Mouse (Mus musculus): ENCODE data around the gene Nepn. TPM values are rescaled to one million over a fixed set of nuclear protein-coding genes. Genes with fewer than 3 reads are reported as not detected.

Nepn gene
- polyA plus RNA-seq, 1 experiment from 2014 or later = not detected

DNA sequence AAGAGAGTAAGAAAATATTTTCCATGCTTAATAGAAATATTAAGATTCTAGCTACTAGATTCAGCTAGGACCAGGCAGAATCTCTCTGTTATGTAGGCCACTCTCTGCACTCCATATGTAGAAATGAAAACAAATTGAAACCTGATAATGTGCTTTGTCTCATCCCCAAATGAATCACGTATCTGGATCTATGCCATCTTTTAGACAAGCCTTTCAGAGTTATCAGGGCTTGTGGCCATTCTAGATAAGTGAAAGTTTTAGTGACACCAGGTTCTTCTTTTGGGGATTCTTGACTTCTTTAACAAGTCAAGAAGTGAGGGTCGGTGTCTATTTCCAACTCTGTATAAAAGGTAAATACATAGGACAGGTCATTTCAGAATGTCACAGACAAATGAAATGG lies 9.9 kb downstream of the Nepn start:
- ChIA-PET POLR2A (no interaction called here), CTCF (no interaction called here)
- no peak for TF ChIP-seq CTCF (IDR thresholded peaks at IDR 0.05)
- in situ Hi-C loops (cut with MboI; ENCODE audit: low pct_unique_long_range_greater_than_20kb) = loop anchor here (10.0 to 25.0 kb wide), 2 partner anchors 174 to 611 kb away; no protein-coding TSS in a partner anchor
- DNase-seq (ENCODE audit: low read depth, low spot score) (no peak), ATAC-seq (no peak)
- H3K27me3 ChIP-seq = peaks cover 29% of the 10 kb centered on the region

DNA sequence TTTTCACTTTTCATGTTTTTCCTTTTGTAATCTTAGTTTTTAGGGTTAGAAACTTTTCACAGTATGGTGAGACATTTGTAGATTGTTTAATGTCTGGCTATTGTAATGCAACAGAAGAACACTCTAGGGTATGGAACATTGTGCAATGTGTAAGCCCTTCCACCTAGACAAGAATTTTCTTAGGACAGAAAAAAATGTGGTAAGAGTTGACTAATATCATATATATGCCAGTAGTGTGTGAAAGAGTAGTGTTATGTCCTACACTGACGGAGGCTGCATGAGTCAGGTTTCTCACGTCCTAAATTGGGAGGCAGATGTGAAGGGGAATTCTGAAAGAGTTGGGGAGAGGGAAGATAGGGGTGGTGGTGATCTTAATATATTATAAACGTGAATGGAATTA lies 10.9 kb downstream of the Nepn start:
- ChIA-PET POLR2A (no interaction called here), CTCF (no interaction called here)
- DNase-seq (ENCODE audit: low read depth, low spot score) = no peak
- no peak for ATAC-seq
- H3K27me3 ChIP-seq = peaks cover 34% of the 10 kb centered on the region
- in situ Hi-C loops (cut with MboI; ENCODE audit: low pct_unique_long_range_greater_than_20kb) = loop anchor here (10.0 to 25.0 kb wide), 3 partner anchors 175 to 913 kb away; no protein-coding TSS in a partner anchor
- TF ChIP-seq CTCF (IDR thresholded peaks at IDR 0.05) = no peak

DNA sequence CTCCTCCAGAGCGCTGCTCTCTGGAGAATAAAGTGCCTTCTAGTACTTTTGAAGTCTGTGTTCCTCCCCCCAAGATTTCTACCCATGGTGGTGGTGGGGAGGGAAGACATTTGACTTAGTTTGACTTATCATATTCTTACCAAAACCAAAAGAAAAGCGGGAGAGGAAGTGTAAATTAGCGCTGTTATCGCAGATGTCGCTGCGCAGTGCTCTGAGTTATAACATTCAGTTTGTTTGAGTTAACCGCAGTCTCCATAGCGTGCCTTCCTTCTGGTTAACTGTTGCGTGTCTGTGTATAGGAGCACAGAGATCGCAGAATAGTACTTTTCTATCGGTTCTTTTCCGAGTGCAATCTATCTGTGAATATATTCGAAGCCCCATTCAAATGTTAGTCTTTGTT lies 16.4 kb downstream of the Nepn start:
- in situ Hi-C loops (cut with MboI; ENCODE audit: low pct_unique_long_range_greater_than_20kb) = loop anchor here (25.0 kb wide), 1 partner anchor 907 kb away; no protein-coding TSS in a partner anchor
- POLR2A ChIA-PET = no interaction called here
- H3K27me3 ChIP-seq = peaks cover 61% of the 10 kb centered on the region
- DNase-seq (ENCODE audit: low read depth, low spot score) = no peak
- CTCF ChIA-PET = no interaction called here
- no peak for TF ChIP-seq CTCF (IDR thresholded peaks at IDR 0.05)
- no peak for ATAC-seq

DNA sequence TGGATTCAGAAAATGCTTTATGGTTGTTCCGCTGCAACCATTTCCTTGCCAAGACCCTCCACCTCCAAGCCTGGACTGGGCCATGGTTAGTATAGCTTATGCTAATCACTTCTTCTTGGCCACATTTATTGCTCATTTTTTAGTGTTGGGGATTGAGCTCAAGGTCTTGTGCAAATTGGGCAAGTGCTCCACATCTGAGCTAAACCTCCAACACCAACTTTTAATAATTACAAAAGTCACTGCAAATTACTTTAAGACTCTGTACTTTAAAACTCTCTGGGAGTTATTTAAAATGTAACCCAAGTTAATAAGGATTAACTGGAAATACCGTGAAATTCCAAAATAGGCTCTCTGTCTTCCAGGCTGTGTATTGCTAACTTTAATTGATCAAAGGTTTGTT lies 18.8 kb downstream of the Nepn start:
- TF ChIP-seq CTCF (IDR thresholded peaks at IDR 0.05) = no peak
- DNase-seq (ENCODE audit: low read depth, low spot score) (no peak), ATAC-seq (no peak)
- peaks cover 60% of the 10 kb centered on the region for H3K27me3 ChIP-seq
- in situ Hi-C loops (cut with MboI; ENCODE audit: low pct_unique_long_range_greater_than_20kb) = loop anchor here (25.0 kb wide), 1 partner anchor 905 kb away; no protein-coding TSS in a partner anchor
- ChIA-PET POLR2A (no interaction called here), CTCF (no interaction called here)

DNA sequence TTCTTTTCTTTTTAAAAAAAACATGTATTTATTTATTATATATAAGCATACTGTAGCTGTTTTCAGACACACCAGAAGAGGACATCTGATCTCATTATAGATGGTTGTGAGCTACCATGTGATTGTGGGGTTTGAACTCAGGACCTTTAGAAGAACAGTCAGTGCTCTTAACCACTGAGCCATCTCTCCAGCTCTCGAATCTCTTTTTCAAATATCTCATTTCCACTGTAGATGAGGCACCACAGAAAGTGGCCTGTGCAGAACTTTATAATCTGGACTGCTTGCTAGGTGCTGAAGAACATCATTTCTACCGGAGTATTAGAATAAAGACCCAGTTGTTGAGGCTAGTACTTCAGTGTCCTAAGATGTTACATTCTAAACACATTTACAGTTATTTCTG lies 26.2 kb downstream of the Nepn start:
- in situ Hi-C loops (cut with MboI; ENCODE audit: low pct_unique_long_range_greater_than_20kb) = loop anchor here (25.0 kb wide), 1 partner anchor 897 kb away; no protein-coding TSS in a partner anchor

DNA sequence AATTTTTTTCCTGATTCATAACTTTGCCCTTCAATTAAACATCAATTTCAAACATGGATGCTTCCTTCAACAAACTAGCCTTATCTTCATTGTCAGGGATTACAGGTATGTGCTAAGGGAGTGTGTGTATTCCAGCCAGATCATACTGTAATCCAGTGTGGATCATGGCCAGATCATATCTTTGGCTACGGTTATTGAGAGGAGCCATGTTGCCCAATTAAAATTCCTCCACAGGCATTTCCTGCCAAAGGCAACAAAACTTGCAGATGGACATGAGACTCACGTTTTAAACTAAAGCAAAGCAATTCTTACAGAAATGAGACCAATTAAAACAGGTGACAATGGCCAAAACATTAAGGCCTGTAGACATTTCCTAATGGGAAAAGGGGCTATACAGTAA lies 27.7 kb downstream of the Nepn start:
- TF ChIP-seq CTCF (IDR thresholded peaks at IDR 0.05) = no peak
- POLR2A ChIA-PET = no interaction called here
- CTCF ChIA-PET = interaction anchor here (0.8 kb wide), 1 partner anchor 15 kb away, joined by 3 read pairs; no protein-coding TSS in a partner anchor
- peaks cover 7% of the 10 kb centered on the region for H3K27me3 ChIP-seq
- DNase-seq (ENCODE audit: low read depth, low spot score) = no peak
- in situ Hi-C loops (cut with MboI; ENCODE audit: low pct_unique_long_range_greater_than_20kb) = loop anchor here (25.0 kb wide), 1 partner anchor 896 kb away; no protein-coding TSS in a partner anchor
- ATAC-seq = no peak

More for the DNA sequence above, 26.2 kb downstream of the Nepn start:
- ChIA-PET CTCF (no interaction called here), POLR2A (no interaction called here)
- no peak for TF ChIP-seq CTCF (IDR thresholded peaks at IDR 0.05)
- H3K27me3 ChIP-seq = peaks cover 12% of the 10 kb centered on the region
- ATAC-seq (no peak), DNase-seq (ENCODE audit: low read depth, low spot score) (no peak)

DNA sequence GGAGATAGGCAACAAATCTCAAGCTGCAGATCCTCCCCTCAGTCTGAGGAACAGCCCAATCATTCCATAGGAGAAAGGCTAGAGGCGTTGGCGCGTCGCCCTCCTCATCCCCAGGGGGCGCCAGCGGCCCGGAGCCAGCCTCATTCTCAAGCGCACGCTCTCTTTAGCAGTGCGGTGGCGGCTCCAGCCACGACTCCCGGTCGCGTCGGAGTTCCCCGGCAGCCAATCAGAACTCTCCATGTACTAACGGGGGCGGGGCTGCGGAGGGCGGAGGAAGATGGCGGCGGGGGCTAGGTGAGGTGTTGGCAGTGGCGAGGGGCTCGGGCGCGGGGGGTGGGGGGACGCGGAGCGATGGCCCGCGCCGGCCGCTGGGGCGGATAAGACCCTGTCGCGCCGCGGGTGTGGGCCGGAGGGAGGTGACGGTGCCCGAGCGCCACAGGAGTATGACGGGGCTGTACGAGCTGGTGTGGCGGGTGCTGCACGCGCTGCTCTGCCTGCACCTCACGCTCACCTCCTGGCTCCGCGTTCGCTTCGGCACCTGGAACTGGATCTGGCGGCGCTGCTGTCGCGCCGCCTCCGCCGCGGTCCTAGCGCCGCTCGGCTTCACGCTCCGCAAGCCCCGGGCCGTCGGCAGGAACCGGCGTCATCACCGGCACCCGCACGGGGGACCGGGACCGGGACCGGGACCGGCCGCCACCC lies 28.7 kb downstream of the Nepn start, which contains the start of gene Nus1:
Gene Nus1, plus strand, starts transcription at position 249 of the 699 bp plus-strand sequence.
- POLR2A ChIA-PET = interaction anchor here (0.8 kb wide), 1 partner anchor 8 kb away, joined by 3 read pairs; no protein-coding TSS in a partner anchor

DNA sequence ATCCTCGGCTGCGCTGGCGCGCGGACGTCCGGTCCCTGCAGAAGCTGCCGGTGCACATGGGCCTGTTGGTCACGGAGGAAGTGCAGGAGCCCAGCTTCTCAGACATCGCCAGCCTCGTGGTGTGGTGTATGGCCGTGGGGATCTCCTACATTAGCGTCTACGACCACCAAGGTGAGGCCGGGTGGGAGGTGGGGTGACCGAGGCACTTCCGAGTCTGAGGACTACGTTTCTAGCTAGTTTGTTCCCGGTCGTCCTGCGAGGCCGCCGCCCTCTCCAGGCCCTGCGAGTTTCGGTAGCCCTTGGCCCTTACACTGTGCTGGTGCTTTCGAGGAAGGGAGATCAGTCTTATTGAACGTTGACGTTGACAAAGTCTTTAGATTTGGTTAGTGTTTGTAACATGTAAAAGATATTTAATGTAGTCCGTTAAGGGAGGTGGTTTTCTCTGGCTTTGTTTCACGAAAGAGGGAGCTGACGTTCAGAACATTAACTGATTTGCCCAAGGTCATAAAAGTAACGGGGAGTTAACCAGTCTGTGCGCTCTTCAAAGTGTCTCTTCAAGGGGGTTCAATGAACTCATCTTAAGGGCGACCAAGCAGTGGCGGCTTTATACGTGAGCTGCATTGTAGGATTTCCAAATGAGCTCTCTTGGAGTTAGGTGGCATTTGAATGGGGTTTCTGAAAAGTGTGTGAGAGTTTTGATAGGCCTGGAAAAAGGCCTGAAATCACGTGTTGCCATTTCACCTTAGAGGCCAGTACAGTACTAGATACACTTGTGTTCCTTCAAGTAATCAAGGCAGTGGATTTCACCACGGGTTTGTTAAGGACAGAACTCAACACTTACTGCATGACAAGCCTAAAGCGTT lies 29.5 kb downstream of the Nepn start:
- ATAC-seq = peak; percentile 0

More for the DNA sequence above, 28.7 kb downstream of the Nepn start, which contains the start of gene Nus1:
- peak; percentile 68 for DNase-seq (ENCODE audit: low read depth, low spot score)
- H3K27me3 ChIP-seq = no peaks in the 10 kb centered on the region
- ATAC-seq = peak; percentile 96
- in situ Hi-C loops (cut with MboI; ENCODE audit: low pct_unique_long_range_greater_than_20kb) = loop anchor here (25.0 kb wide), 1 partner anchor 895 kb away; no protein-coding TSS in a partner anchor
- TF ChIP-seq CTCF (IDR thresholded peaks at IDR 0.05) = peak; percentile 99
- CTCF ChIA-PET = interaction anchor here (0.7 to 3.0 kb wide), 3 partner anchors 13 to 37 kb away, joined by 3 to 13 read pairs (median 3); no protein-coding TSS in a partner anchor

DNA sequence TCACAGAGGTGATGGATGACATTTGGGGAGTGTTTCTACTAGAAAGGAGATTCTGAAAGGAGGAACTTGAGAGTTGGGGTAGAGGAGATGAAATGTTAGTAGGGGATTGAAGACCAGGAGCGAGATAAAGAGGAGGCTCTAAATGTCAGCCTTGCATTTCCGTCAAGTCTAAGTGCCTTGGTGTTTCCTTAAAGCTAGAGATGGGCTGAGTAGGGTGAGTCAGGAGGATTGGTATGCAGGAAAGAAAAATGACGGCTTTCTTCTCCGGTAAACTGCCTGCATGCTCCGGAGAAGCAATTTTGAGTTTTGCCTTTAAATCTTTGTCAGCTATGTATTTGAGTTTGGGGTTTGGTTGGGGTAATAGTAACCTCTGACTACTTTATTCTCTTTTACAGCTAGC lies 30.2 kb downstream of the Nepn start:
- ATAC-seq (no peak), DNase-seq (ENCODE audit: low read depth, low spot score) (no peak)
- in situ Hi-C loops (cut with MboI; ENCODE audit: low pct_unique_long_range_greater_than_20kb) = loop anchor here (25.0 kb wide), 1 partner anchor 893 kb away; no protein-coding TSS in a partner anchor
- POLR2A ChIA-PET = interaction anchor here (0.7 kb wide), 1 partner anchor 398 kb away, joined by 3 read pairs; no protein-coding TSS in a partner anchor
- CTCF ChIA-PET = interaction anchor here (0.7 to 3.0 kb wide), 4 partner anchors 9 to 38 kb away, joined by 3 to 13 read pairs (median 3); partner anchors contain the start of gene Gopc
- H3K27me3 ChIP-seq = no peaks in the 10 kb centered on the region
- no peak for TF ChIP-seq CTCF (IDR thresholded peaks at IDR 0.05)

More for the DNA sequence above, 29.5 kb downstream of the Nepn start:
- TF ChIP-seq CTCF (IDR thresholded peaks at IDR 0.05) = no peak
- H3K27me3 ChIP-seq = no peaks in the 10 kb centered on the region
- DNase-seq (ENCODE audit: low read depth, low spot score) = no peak
- POLR2A ChIA-PET = interaction anchor here (0.8 kb wide), 1 partner anchor 9 kb away, joined by 3 read pairs; no protein-coding TSS in a partner anchor
- CTCF ChIA-PET = interaction anchor here (0.7 to 3.0 kb wide), 5 partner anchors 10 to 38 kb away, joined by 3 to 13 read pairs (median 3); partner anchors contain the start of gene Gopc
- in situ Hi-C loops (cut with MboI; ENCODE audit: low pct_unique_long_range_greater_than_20kb) = loop anchor here (25.0 kb wide), 1 partner anchor 894 kb away; no protein-coding TSS in a partner anchor

DNA sequence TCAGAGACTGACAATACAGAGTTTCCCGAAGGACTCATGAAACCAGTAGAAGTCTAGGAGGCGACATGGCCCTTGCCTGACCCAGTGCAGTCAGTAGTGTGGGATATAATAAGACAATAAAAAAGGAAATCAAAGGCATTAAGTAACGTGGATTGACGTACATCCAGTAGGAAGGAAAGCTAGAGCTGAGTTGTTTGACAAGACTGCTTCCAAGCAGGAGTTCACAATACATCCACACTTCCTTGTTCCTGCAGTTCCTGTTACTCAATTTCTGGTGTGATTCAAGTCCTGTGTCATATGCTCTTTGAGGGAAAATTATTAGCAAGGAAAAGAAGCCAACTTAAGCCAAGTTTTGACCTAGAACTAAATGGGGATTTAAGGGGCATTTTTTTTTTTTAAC lies 30.6 kb downstream of the Nepn start:
- ATAC-seq (no peak), DNase-seq (ENCODE audit: low read depth, low spot score) (no peak)
- ChIA-PET POLR2A (interaction anchor here (0.7 kb wide), 1 partner anchor 399 kb away, joined by 3 read pairs; no protein-coding TSS in a partner anchor), CTCF (interaction anchor here (0.7 to 3.0 kb wide), 4 partner anchors 9 to 39 kb away, joined by 3 to 13 read pairs (median 3); partner anchors contain the start of gene Gopc)
- no peak for TF ChIP-seq CTCF (IDR thresholded peaks at IDR 0.05)
- no peaks in the 10 kb centered on the region for H3K27me3 ChIP-seq
- in situ Hi-C loops (cut with MboI; ENCODE audit: low pct_unique_long_range_greater_than_20kb) = loop anchor here (25.0 kb wide), 1 partner anchor 893 kb away; no protein-coding TSS in a partner anchor
